Mouse (Mus musculus): ENCODE results near the gene Asb8. TPM values are rescaled to one million over a fixed set of nuclear protein-coding genes. Genes with fewer than 3 reads are reported as not detected.

The Asb8 gene
- polyA plus RNA-seq, 1 experiment, result 32.8 TPM

DNA sequence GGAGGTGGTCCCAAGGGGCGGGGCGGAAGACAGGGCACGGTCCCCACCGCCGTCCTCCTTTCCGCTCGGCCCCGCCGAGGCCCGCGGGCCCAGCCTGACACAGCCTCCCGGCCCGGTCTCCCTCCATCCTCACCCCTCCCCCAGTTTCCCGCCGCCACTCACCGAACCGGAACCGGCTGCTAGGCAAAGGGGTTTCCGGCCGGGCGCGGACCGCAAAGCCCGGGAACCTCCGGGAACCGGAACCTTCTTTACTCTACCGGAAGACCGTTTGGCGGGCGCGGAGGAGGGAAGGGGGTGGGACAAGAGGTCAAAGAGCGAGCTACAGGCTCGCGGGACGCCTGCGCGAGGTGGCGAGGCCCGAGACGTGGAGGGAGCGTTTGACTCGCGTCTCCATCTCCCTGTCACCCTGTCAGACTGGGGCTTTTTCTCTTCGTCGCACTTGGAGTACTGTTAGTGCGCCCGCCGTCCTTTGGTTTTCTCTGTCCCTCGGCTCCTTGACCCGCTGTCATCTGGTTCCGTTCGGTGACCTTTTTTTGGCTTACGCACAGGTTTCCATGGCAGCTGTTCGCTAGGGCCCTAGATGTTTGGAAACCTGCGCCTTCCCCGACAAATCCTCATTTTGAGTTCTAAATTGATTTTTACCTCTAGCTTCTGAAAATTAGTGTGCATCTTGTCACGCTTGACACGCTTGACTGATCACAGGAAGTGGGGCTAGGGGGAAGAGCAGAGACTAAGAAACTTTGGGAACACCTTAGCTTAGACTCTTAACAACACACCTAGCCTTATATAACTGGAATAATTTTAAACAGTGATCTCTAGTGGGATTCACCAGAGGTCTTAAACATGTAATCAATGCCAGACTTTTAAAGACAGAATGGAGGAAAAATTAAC lies 72.1 kb downstream of the Asb8 start, which contains the start of gene Senp1:
Senp1 (minus strand) TSS at position 624 of the 891 bp plus-strand sequence.
- 1% methylated on average over 57 of the region's 58 CpGs for WGBS
- DNase-seq (ENCODE audit: low read depth, low spot score), result peak; percentile 62

DNA sequence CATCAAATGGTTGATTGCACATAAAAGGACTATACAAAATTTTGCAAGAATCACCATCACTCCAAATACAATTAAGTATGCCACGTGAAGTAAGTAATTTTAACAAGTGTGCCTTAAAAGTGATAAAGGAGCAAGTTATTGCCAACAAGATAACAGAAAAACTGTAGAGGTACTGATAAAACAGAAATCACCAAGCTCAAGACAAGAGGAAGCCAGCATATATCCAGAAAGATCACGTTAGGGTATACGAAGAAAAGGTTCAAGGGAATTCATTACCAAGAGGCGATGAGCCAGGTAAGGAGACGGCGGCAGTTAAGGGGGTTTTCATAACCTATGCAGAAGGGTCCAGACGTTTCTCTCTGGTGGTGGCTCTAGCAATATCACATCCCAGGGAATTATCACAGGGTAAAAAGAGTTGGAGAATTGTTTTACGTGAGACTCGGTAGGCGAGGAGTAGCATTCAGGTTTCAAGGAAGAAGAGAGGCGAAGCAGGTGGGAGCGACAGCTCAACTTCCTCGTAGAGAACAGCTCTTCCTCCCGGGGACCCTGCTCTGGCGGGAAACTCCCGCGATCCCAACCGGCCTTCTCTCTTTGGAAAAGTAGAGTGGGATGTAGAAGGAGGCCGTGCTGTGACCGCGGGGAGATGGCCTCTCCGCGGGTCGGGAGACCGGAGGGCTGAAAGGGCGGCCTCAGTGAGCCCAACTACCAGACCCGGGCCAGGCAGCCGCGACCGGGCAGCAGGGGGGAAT lies 72.9 kb downstream of the Asb8 start, which contains the start of gene Pfkm:
Pfkm (plus strand) TSS at position 218 of the 749 bp plus-strand sequence.
- WGBS, result under 1% methylated on average over 30 of the region's 30 CpGs
- DNase-seq (ENCODE audit: low read depth, low spot score), result no peak

DNA sequence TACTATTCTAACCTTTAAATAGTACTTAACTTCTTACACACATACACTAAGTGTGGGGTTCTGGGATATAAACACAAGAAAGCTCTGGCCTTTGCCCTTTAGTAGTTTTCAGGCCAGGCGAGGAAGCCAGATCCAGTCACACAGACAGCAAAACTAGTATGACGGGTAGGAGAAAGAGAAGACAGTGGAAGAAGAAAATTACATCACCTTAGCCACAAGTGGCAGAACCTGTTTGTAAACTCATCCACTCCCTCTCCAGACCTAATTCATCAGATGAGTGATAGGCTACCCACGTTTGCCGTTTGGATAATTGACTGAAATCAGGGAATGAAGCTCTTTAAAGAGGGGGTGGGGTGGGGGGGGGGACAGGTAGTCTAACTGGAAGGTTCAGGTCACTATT lies 73.6 kb downstream of the Asb8 start:
- peak; percentile 16 for DNase-seq (ENCODE audit: low read depth, low spot score)
- WGBS, result 10% methylated on average over 4 of the region's 4 CpGs

DNA sequence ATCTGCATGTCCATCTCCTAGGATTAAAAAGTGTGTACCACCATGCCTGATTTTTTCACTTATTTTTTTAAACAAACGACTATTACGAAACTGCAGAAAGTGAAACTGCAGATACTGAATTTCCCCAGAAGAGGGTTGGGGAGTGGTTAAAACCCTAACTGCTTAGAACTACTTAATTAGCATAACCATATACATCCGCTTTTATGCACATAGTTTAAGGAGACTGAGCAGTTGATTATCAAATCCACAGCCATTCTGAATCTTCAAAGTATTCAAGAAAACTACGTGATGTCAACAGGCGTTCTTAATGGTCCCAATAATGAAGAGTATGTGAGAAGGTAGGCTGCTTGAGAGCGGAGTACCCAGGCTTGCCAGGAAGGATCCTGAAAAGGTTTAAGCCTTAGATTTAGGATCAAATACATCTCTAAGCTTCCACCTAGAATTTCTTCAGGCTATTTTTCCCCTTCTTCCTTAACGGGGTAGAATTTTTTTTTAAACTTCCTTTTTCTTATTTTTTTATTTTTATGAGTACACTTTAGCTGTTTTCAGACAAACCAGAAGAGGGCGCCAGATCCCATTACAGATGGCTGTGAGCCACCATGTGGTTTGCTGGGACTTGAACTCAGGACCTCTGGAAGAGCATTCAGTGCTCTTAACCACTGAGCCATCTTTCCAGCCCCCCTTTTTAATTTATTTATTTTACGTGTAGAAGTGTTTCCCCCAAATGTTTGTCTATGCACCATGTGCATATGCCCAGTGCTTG lies 75.8 kb downstream of the Asb8 start:
- WGBS, result 60% methylated on average over 9 of the region's 9 CpGs
- DNase-seq (ENCODE audit: low read depth, low spot score), result no peak

DNA sequence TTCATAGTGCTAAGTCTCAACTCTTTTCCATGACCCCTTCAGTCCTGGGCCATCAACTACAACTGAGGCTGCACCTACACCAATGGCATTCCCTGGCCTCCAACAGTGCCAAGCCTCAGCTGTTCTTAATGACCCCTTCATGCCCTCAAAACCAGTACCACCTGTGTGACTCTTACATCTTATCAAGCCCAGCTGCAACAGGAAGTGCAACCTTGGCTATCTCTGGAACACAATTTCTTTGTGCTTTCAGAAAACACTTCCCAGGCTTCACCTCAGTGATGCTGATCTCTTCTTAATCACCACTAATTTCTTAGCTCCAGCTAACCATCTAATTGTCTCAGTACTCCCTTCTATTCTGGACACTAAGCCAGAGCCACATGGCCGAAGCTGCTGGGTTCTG lies 76.5 kb downstream of the Asb8 start:
- WGBS, result 84% methylated on average over 1 of the region's 1 CpGs
- no peak for DNase-seq (ENCODE audit: low read depth, low spot score)

Other genes starting within 250 kb of the Asb8 start
- 26.5 and 28.6 TPM in 2 replicates for gene Tmem106c, start 201.4 kb downstream of the Asb8 start, polyA plus RNA-seq (2012; rRNA removed)
- gene Col2a1, start 160.9 kb downstream of the Asb8 start, polyA plus RNA-seq (2012; rRNA removed), result not detected in 2 replicates
- gene Pfkm, start 73.0 kb downstream of the Asb8 start, polyA plus RNA-seq (2012; rRNA removed), result 8.3 and 9.8 TPM in 2 replicates
- gene Senp1, start 71.9 kb downstream of the Asb8 start, polyA plus RNA-seq (2012; rRNA removed), result 9.3 and 12.1 TPM in 2 replicates
- gene Ccdc184, start 1.5 kb upstream of the Asb8 start, polyA plus RNA-seq (2012; rRNA removed), result 0.33 TPM in 2 replicates
- gene Olfr288, start 29.9 kb upstream of the Asb8 start, polyA plus RNA-seq (2012; rRNA removed), result not detected in 2 replicates
- gene Gm44579, start 55.4 kb upstream of the Asb8 start, polyA plus RNA-seq (2012; rRNA removed), result 0.07 TPM in 1 of 2 replicates, not detected in the other
- 0.27 and 0.40 TPM in 2 replicates for gene Olfr287, start 55.4 kb upstream of the Asb8 start, polyA plus RNA-seq (2012; rRNA removed)
- 0.12 and 0.14 TPM in 2 replicates for gene Olfr286, start 68.8 kb upstream of the Asb8 start, polyA plus RNA-seq (2012; rRNA removed)
- gene H1fnt, start 91.7 kb upstream of the Asb8 start, polyA plus RNA-seq (2012; rRNA removed), result not detected in 2 replicates
- 0.30 and 0.49 TPM in 2 replicates for gene Zfp641, start 130.5 kb upstream of the Asb8 start, polyA plus RNA-seq (2012; rRNA removed)
- not detected in 2 replicates for gene Olfr285, start 151.7 kb upstream of the Asb8 start, polyA plus RNA-seq (2012; rRNA removed)
- gene Olfr284, start 175.4 kb upstream of the Asb8 start, polyA plus RNA-seq (2012; rRNA removed), result not detected in 2 replicates
- gene Olfr283, start 215.3 kb upstream of the Asb8 start, polyA plus RNA-seq (2012; rRNA removed), result not detected in 2 replicates